Mouse (Mus musculus) spleen, adult 2 months (tissue): ENCODE measurements around the gene Amz2.

Experiments
- CTCF ChIP-seq: fragments of 200-500 bp; IDR thresholded peaks from 2 replicates; pipeline ENCODE4 v1.5.1; 2011; ENCODE audit warnings: mild to moderate bottlenecking, inconsistent platforms; ENCODE audit not compliant: insufficient read depth, insufficient read length, insufficient replicate concordance; ENCODE audit errors: extremely low read depth
- POLR2A ChIP-seq: fragments of 200-500 bp; IDR thresholded peaks from 2 replicates; pipeline ENCODE4 v1.6.1; 2011; ENCODE audit warnings: low read depth, low read length, inconsistent platforms

DNA sequence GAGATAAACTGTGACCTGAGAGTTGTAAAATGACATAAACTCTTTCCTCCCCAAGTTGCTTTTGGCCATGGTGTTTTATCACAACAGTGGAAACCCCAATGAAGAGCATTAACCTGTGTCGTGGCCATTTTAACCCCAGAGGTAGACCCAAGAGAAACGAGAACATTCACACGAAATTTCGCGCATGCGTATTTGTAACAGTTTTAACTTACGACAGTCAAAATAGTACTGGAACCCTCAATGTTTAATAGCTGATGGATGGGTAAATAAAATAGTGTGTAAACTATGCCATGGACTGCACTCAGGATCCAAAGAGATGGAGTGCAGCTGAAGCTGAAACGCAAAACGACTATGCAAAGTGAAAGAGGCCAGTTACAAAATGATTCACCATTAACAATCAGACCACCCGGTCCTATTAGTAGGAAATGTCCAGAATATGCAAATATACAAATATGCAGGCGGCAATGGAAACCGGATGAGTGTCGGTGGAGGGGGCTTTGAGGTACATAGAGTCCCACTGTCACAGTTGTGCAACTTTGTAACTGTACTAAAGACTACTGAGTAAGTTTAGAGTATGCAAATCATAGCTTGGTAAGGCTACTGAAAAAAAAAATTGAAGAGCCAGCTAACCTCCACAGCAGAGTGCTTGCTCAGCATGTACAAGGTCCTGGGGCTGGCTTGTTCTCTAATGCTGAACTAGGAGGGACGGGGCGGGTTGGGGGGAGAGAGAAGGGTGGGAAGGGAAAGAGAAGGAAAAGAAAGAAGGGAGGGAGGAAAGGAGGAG lies 15.4 kb upstream of the Amz2 start:
- TF ChIP-seq POLR2A = no peak
- TF ChIP-seq CTCF = no peak
